Mouse (Mus musculus) CH12.LX (cell line): ENCODE data around the gene Rsu1.
A peak's percentile ranks its signal among the peaks of the same experiment; 100 is the strongest.

Source experiments
- CTCF ChIP-seq, 2 experiments: IDR thresholded peaks in 1 of 2; conservative IDR thresholded peaks in 1 of 2; 2 replicates each; pipeline ENCODE4 v1.5.1; 2011 to 2012; ENCODE audit warnings: low read depth in 2 of 2, low read length in 2 of 2, improper control_type of control experiment in 1 of 2, inconsistent platforms in 1 of 2, mild to moderate bottlenecking in 1 of 2, moderate library complexity in 1 of 2
- ELF1 ChIP-seq: IDR thresholded peaks from 2 replicates; pipeline ENCODE4 v1.6.1; 2014; ENCODE audit warnings: low read depth, mild to moderate bottlenecking, inconsistent platforms, low read length, improper control_type of control experiment
- EP300 ChIP-seq: IDR thresholded peaks from 2 replicates; pipeline ENCODE4 v1.6.1; 2011; ENCODE audit warnings: low read length, improper control_type of control experiment
- ETS1 ChIP-seq: conservative IDR thresholded peaks from 2 replicates; pipeline ENCODE4 v1.6.1; 2012; ENCODE audit warnings: low read depth, mild to moderate bottlenecking, inconsistent platforms, low read length, improper control_type of control experiment, moderate library complexity
- GABPA ChIP-seq: IDR thresholded peaks from 2 replicates; pipeline ENCODE4 v1.6.1; 2012; ENCODE audit warnings: low read depth, low read length, improper control_type of control experiment, inconsistent platforms; ENCODE audit not compliant: insufficient replicate concordance
- MAZ ChIP-seq: IDR thresholded peaks from 2 replicates; pipeline ENCODE4 v1.6.1; 2012; ENCODE audit warnings: low read depth, mild to moderate bottlenecking, inconsistent platforms, low read length, improper control_type of control experiment, moderate library complexity
- NRF1 ChIP-seq: IDR thresholded peaks from 2 replicates; pipeline ENCODE4 v1.6.1; 2014; ENCODE audit warnings: low read depth, mild to moderate bottlenecking, inconsistent platforms, low read length, improper control_type of control experiment, moderate library complexity
- POLR2A ChIP-seq: IDR thresholded peaks from 2 replicates; pipeline ENCODE4 v1.6.1; 2011; ENCODE audit warnings: low read depth, mild to moderate bottlenecking, improper control_type of control experiment, low read length
- POLR2AphosphoS2 ChIP-seq: IDR thresholded peaks from 2 replicates; pipeline ENCODE4 v1.6.1; 2011; ENCODE audit warnings: low read depth, low read length, improper control_type of control experiment
- USF1 ChIP-seq: IDR thresholded peaks from 2 replicates; pipeline ENCODE4 v1.6.1; 2014; ENCODE audit warnings: low read depth, mild to moderate bottlenecking, inconsistent platforms, low read length, improper control_type of control experiment
- ZKSCAN1 ChIP-seq: IDR thresholded peaks from 2 replicates; pipeline ENCODE4 v1.6.1; 2012; ENCODE audit warnings: low read depth, inconsistent platforms, low read length, improper control_type of control experiment, borderline replicate concordance

- TF ChIP-seq MAZ (no peak), EP300 (no peak), ZKSCAN1 (no peak), GABPA (no peak), USF1 (no peak), CTCF (conservative IDR thresholded peaks at IDR 0.05 in 1 of 2, IDR thresholded peaks at IDR 0.05 in 1 of 2; ENCODE audit: low read depth in 2 of 2, low read length in 2 of 2) (peak; percentile 11 to 75; a peak in 2 of 4 replicates), POLR2AphosphoS2 (no peak), NRF1 (no peak), POLR2A (no peak), ELF1 (no peak), ETS1 (no peak)
These were observed 19.4 kb upstream of the Rsu1 start for GRCm38 (mm10) chr2:13290661-13291060.
